Mouse (Mus musculus) urinary bladder, postnatal 36 days (tissue): ENCODE measurements around the gene Eif4e3.

Source experiments
- DNase-seq, 2 experiments: peaks; one replicate each; pipeline ENCODE4 v3.0.0; 2022; ENCODE audit warnings: low spot score in 2 of 2, mixed read lengths in 1 of 2

The Eif4e3 gene

GRCm38 (mm10) chr6:99665457-99666317 is 884 bp downstream of the Eif4e3 start:
- no peak for DNase-seq

- no peak for DNase-seq
Measured at GRCm38 (mm10) chr6:99663232-99663631, 3.3 kb downstream of the Eif4e3 start.

DNA sequence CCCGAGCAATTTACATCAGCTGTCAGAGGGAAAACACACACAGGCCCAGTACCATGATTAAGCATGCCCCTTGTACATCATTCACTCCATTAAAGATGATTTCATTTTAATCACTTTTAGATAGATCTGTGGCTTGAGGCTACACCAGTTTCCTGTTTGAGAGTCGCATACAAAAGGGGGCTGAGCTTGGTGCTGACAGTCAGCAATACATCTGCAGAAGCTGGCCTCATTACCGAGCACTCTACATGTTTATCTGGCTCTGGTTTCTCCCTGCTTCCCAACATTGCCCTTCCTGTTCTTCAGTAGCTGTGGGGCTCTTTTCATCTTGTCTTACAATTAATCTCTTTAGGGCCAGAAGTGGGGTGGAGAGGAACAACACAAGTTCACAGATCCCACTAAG is 6.1 kb downstream of the Eif4e3 start:
- no peak for DNase-seq

GRCm38 (mm10) chr6:99658586-99658985 is 8.0 kb downstream of the Eif4e3 start:
- peak in 1 of 2 experiments; percentile 22 for DNase-seq

DNA sequence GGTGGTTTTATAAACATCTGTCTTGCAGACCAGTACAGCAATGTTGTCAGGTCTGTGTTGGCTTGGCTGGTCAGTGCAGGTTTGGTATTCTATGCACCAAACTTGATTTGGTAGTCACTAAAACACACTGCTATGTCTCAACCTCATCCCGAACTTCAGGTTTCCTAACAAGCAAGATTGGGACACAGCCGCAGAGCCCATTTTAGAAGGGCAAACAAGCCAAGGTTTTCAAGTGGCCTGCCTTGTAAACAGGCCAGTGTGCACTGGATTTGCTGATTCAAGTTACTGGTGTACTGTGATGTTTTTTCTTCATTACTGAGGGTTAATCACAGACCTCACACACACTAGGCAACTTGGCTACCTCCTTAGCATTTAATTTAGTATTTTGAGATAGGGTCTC is 10.5 kb downstream of the Eif4e3 start:
- DNase-seq = no peak

DNA sequence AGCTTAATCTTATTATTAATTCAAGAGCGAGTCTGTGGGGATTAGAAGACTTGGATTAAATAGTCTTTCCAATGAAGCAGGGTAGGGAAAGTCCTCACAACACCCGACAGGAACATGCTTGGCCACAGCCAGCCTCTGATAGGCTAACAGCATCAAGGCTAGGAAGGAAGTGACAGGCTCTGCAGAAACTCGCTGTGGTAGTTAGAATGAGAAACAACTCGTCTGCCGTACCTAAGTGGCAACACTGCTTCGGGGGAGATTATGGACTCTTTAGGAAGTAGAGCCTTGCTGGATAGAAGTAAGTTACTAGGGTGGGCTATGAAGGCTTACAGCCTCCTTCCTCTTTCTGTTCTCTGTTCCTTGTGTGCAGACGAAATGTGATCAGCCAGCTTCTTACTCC is 11.1 kb downstream of the Eif4e3 start:
- no peak for DNase-seq

GRCm38 (mm10) chr6:99654343-99654742 is 12.2 kb downstream of the Eif4e3 start:
- no peak for DNase-seq

GRCm38 (mm10) chr6:99652341-99652740 is 14.2 kb downstream of the Eif4e3 start:
- no peak for DNase-seq

DNA sequence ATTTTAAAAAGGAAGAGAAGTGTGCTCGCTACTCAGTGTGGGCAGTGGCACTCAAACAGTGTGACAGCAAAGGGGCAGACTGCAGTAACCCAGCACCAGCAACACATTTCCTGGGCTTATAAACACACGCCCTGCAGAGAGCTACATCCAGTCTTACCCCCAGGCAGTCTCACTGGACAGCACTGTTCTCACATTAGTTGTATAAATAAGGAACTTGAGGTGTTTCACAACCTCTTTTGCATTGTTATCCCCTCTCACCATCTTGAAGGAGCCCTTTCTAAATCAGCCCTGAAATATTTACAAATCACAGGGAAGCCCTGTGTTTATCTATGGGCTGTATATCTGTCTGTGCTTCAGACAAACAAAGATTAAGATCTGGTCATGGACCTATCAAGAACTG is 17.3 kb downstream of the Eif4e3 start:
- no peak for DNase-seq

GRCm38 (mm10) chr6:99646344-99646743 is 20.2 kb downstream of the Eif4e3 start:
- DNase-seq = no peak

- DNase-seq = no peak
Measured at GRCm38 (mm10) chr6:99644876-99645275, 21.7 kb downstream of the Eif4e3 start.

DNA sequence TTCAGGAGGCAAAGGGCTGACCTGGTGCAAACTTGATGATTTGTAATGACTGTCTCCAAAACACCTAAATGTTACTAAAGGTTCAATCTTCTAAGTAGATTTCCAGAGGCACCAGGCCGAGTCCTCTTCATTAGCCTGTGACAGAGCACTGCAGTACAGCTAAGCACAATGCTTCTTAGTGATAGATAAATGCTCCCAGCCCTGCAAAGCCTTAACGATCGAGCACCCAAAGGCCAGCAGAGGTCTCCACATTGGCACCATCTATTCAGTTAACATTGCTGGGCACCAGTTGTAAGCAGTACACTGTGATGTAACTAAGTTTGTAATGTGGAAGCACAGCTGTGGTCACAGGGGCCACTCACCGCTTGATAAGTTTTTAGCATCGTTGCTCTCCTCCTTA is 22.2 kb downstream of the Eif4e3 start:
- no peak for DNase-seq

DNA sequence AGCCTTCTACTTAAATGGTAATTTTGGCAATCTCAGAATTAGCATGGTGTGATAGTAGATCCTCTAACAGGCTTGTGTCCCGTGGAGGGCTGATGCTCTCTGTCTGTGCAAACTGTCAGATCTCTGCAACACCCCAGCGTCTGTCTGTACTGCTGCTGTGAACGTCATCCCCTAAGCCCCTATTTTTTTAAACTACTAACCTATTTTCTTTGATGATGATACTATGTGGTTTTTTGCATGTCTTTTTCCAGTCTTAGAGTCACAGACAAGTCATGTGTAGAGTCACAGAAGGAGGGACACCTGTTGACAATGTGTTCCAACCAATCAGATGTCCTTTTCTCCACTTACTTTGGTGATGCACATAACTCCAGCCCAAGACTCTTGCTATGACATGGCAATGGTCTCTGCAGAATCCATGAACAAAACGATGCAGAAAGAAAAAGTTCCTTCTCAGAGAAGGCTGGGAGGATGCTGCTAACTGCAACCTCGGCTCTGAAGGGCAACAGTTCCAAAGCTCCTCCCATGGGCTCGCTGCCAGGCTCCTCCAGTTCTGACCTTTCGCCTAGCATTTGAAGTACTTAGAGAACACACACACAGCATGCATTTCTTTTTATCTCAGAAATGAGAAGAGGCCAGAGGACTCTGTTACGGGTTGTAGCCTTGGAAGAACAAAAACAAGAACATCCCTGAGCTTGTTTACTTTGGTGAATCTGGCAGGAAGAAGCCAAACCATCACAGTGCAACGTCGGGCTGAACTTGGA is 23.0 kb downstream of the Eif4e3 start:
- peak; percentile 41 to 78 for DNase-seq

DNA sequence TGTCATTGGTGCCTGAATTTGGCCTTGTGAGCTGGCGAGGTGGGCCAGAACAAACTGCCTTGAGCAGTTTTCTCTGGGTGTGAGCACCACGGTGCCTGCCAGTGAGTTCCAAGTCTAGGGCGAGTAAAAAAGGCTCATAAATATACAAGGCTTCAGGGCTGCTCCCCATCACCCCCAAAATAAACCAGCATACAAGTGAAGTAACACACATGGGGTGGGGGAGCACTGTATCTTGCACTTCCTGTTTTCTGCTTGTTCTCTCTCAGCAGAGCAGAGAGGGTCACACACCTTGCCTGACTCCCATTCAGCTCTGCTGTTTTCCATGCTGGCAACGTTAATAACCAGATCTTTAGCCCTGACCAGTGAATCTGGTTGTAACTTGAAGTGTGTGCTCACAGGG is 29.1 kb downstream of the Eif4e3 start:
- DNase-seq = no peak

GRCm38 (mm10) chr6:99636801-99637200 is 29.8 kb downstream of the Eif4e3 start:
- DNase-seq = no peak

DNA sequence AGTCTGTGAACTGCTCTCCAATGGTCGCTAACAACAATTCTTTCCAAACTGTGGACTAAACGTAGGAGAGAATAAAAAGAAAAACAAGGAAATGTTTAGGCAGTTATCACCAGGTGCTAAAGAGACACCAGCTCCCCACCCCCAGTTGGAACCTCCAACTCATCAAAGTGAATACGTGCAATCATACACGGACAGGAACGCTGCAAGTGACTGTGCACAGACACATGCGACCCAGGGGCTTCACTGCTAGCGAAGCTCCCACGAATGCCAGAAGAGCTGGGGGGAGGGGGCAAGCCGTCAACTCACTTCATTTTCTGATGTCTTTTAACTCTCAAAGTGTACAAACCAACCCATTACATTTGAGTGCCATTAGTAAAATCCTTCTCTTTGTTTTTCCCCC is 30.4 kb downstream of the Eif4e3 start:
- DNase-seq = no peak

- DNase-seq = peak in 1 of 2 experiments; percentile 59
Measured at GRCm38 (mm10) chr6:99632121-99632980, 34.2 kb downstream of the Eif4e3 start.

- no peak for DNase-seq
Measured at GRCm38 (mm10) chr6:99631637-99632036, 34.9 kb downstream of the Eif4e3 start.

DNA sequence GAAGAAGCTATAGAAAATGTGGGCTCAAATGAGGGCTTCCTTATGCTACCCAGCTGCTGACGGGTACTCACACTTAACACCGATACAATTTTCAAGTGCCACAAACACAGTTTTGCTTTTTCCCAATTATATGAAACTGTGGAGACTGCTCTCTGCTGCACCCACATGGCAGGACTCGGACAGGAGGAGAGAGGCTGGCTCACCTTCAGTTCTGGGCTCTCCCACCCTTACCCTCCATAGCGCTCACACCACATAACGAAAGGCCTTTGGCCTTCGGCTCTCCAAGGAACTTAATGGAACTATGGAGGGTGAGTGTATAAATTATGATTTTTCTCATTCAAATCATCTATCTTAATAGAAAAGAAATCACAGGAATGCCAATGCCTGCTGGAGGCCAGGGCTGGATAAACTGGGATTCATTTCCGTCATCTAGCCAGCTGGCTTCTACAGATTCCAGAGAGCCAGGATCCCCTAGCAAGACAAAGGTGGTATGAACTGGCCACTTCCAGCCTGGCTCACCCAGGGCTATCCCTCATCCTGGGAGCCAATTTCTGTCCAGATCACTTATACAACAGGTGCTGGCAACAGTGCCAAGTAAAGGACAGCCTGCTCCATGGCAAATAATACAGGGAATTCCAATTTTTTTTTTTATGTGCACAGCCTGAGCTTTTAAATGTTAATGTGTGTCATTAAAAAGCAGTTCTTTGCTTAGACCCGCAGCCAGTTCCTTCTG is 36.7 kb downstream of the Eif4e3 start:
- no peak for DNase-seq

DNA sequence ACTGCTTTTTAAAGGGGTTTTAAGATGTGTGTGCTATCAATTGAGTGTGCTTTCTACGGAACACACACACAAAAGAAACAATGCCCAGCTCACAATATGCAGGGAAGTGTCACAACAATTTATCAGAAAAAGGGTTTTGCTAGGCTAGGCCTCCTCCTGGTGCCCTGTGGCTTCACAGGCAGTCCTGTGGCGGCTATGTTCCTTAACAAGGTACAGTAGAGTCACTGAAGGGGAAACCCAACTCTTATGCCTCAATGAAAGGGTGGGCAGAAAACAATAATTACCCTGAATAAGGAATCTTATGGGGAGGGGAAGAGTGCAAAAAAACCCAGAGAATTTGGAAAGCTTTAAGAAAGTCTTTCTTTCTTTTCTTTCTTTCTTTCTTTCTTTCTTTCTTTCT is 40.2 kb downstream of the Eif4e3 start:
- DNase-seq = no peak

GRCm38 (mm10) chr6:99625803-99626202 is 40.8 kb downstream of the Eif4e3 start:
- no peak for DNase-seq
